8 mouse cellular contexts compared by ENCODE assay signal in genomic region chr19:57612179-57612472, GRCm38 (mm10). TPM values are rescaled to one million over a fixed set of nuclear protein-coding genes. Genes with fewer than 3 reads are reported as not detected.
DNase-seq lines count a peak whose midpoint lies in the region; ATAC-seq lines count a peak whose summit lies in the region.

No protein-coding gene starts in this region.

- H3K9ac ChIP-seq in forebrain, embryonic 13.5 days: peak overlapping the region; percentile 90
- H3K9ac ChIP-seq in limb, embryonic 15.5 days: peak overlapping the region; percentile 56; the same call in 1 of the 2 replicates

- peaks cover 38% of the 10 kb centered on the region for H3K27me3 ChIP-seq in erythroblast, embryonic 14.5 days (ENCODE audit: control insufficient read depth)
- H3K27me3 ChIP-seq in forebrain, embryonic 13.5 days: no peaks in the 10 kb centered on the region
- no peaks in the 10 kb centered on the region for H3K27me3 ChIP-seq in limb, embryonic 15.5 days

- peak overlapping the region; percentile 82 for H3K4me3 ChIP-seq in erythroblast, embryonic 14.5 days (replicated peaks)
- peak overlapping the region; percentile 63 for H3K4me3 ChIP-seq in forebrain, embryonic 13.5 days
- H3K4me3 ChIP-seq in limb, embryonic 15.5 days: peak overlapping the region; percentile 96

- H3K9me3 ChIP-seq in erythroblast, embryonic 14.5 days (ENCODE audit: control insufficient read depth, low read length): no peaks in the 10 kb centered on the region
- H3K9me3 ChIP-seq in forebrain, embryonic 13.5 days (replicated peaks): no peaks in the 10 kb centered on the region
- no peaks in the 10 kb centered on the region for H3K9me3 ChIP-seq in limb, embryonic 15.5 days

- H3K27ac ChIP-seq in forebrain, embryonic 13.5 days: no peak overlapping the region
- H3K27ac ChIP-seq in limb, embryonic 15.5 days: peak overlapping the region; percentile 99; the same call in 1 of the 2 replicates

- 5% methylated on average over 2 of the region's 2 CpGs for WGBS in forebrain, embryonic 13.5 days
- WGBS in limb, embryonic 15.5 days: 4% methylated on average over 2 of the region's 2 CpGs

- H3K4me2 ChIP-seq in forebrain, embryonic 13.5 days: peak overlapping the region; percentile 93
- H3K4me2 ChIP-seq in limb, embryonic 15.5 days: peak overlapping the region; percentile 82

- no peaks in the 10 kb centered on the region for H3K36me3 ChIP-seq in erythroblast, embryonic 14.5 days (ENCODE audit: control insufficient read depth)
- no peaks in the 10 kb centered on the region for H3K36me3 ChIP-seq in forebrain, embryonic 13.5 days (ENCODE audit: poor library complexity, severe bottlenecking)
- no peaks in the 10 kb centered on the region for H3K36me3 ChIP-seq in limb, embryonic 15.5 days

- peak; percentile 57 for DNase-seq in 3T3-L1 (ENCODE audit: low read depth, low spot score)
- DNase-seq in cerebellum, adult 11-12 months: no peak
- DNase-seq in right cerebral cortex, postnatal 4 days: no peak
- DNase-seq in spleen, adult 18-20 months: no peak

- H3K4me1 ChIP-seq in erythroblast, embryonic 14.5 days (ENCODE audit: control insufficient read depth): peaks cover 29% of the 10 kb centered on the region
- peaks cover 38% of the 10 kb centered on the region for H3K4me1 ChIP-seq in forebrain, embryonic 13.5 days
- peaks cover 13% of the 10 kb centered on the region for H3K4me1 ChIP-seq in limb, embryonic 15.5 days

- no peak for ATAC-seq in erythroblast, adult 5-6 weeks (replicated peaks; ENCODE audit: low FRiP score, poor library complexity, severe bottlenecking)
- ATAC-seq in forebrain, embryonic 13.5 days: no peak
- ATAC-seq in limb, embryonic 15.5 days (ENCODE audit: insufficient number of reproducible peaks, low FRiP score, low TSS enrichment, low read depth): no peak

RNA-seq across cellular contexts. Expression of gene Atrnl1, which starts 1.3 kb away (rescaled TPM):
- 0.01 and 0.02 TPM in 2 replicates for polyA plus RNA-seq in erythroblast, embryonic 14.5 days (2012)
- 2.9 and 3.5 TPM in 2 replicates for total RNA-seq in erythroblast, adult 5-6 weeks (2015; ENCODE audit: low replicate concordance)
- total RNA-seq in erythroblast, adult 5-6 weeks (2017; ENCODE audit: low replicate concordance): 3.1 and 4.2 TPM in 2 replicates
- 5.1 and 6.7 TPM in 2 replicates for polyA plus RNA-seq in forebrain, embryonic 13.5 days (2015; fragmentation: Nextera tagmentation; extraction: Ambion mirVana)
- polyA plus RNA-seq in limb, embryonic 15.5 days (2015; fragmentation: Nextera tagmentation; extraction: Ambion mirVana): 4.9 and 7.7 TPM in 2 replicates
